Mouse (Mus musculus): ENCODE results near the gene Fbxo46.

Fbxo46 gene

DNA sequence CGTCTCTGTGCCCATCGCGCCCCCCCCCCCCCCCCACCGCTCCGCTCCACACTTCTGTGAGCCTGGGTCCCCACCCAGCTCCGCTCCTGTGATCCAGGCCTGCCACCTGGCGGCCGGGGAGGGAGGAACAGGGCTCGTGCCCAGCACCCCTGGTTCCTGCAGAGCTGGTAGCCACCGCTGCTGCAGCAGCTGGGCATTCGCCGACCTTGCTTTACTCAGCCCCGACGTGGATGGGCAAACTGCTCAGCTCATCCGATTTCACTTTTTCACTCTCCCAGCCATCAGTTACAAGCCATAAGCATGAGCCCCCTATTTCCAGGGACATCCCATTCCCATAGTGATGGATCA lies 26.5 kb upstream of the Fbxo46 start:
- peak; percentile 83 to 89 for DNase-seq (ENCODE audit: low spot score in 2 of 2)

- peak; percentile 97 for DNase-seq (ENCODE audit: low spot score in 2 of 2)
Observed at GRCm38 (mm10) chr7:19093537-19094385, 25.9 kb upstream of the Fbxo46 start.

DNA sequence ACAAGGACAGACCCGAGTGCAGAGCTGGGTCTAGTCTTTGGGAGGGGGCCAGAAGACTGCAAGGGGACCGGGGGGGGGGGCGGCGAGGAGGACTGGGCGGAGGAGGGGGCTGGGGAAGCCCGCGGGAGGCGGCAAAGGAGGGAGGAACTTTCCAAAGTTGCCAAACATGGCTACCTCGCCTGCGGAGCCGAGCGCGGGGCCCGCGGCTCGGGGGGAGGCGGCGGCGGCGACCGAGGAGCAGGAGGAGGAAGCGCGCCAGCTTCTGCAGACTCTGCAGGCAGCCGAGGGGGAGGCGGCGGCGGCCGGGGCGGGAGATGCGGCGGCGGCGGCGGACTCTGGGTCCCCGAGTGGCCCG lies 25.2 kb upstream of the Fbxo46 start, which contains the start of gene Six5:
Six5 (plus strand) TSS at position 124 of the 355 bp plus-strand sequence.
- DNase-seq (ENCODE audit: low spot score in 2 of 2): no peak

- DNase-seq (ENCODE audit: low spot score in 2 of 2): peak; percentile 50 to 62
Observed at GRCm38 (mm10) chr7:19094826-19095750, 24.6 kb upstream of the Fbxo46 start.

- DNase-seq (ENCODE audit: low spot score in 2 of 2): peak; percentile 57 to 63
Observed at GRCm38 (mm10) chr7:19095751-19096110, 23.9 kb upstream of the Fbxo46 start.

DNA sequence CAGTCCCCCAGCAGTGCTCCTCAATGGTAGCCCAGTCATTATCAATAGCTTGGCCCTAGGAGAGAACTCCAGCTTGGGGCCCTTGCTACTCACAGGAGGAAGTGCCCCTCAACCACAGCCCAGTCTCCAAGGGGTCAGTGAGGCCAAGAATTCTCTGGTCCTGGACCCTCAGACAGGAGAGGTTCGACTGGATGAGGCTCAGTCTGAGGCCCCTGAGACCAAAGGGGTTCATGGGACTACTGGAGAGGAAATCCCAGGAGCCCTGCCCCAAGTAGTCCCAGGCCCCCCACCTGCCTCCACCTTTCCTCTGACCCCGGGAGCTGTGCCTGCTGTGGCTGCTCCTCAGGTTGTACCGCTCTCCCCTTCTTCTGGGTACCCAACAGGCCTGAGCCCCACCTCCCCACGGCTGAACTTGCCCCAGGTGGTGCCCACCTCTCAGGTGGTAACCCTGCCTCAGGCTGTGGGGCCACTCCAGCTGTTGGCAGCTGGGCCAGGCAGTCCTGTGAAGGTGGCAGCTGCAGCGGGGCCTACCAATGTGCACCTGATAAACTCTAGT lies 23.2 kb upstream of the Fbxo46 start:
- DNase-seq (ENCODE audit: low spot score in 2 of 2): no peak

- DNase-seq (ENCODE audit: low spot score in 2 of 2): no peak
Observed at GRCm38 (mm10) chr7:19097217-19097616, 22.4 kb upstream of the Fbxo46 start.

DNA sequence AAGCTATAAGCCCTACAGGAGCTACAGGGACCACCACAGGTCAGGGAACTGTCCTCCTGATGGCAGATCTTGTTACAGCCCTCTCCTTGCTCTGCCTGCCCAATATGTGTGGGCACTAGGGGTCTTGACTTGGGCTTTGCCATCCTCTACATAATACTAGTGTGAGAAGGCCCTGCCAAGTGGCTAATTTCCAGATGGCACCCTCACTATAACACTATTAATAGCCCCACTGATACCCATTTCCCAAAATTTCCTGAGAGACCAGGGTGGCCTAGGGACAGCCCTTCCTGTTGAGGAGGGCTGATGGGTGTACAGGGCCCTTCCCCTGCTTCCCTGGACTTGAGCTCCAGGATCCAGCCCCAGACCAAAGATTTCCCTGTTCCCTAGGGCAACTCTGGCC lies 21.8 kb upstream of the Fbxo46 start:
- peak; percentile 53 to 71 for DNase-seq (ENCODE audit: low spot score in 2 of 2)

- no peak for DNase-seq (ENCODE audit: low spot score in 2 of 2)
Observed at GRCm38 (mm10) chr7:19098811-19099210, 20.8 kb upstream of the Fbxo46 start.

GRCm38 (mm10) chr7:19100290-19100689 lies 19.4 kb upstream of the Fbxo46 start:
- no peak for DNase-seq (ENCODE audit: low spot score in 2 of 2)

DNA sequence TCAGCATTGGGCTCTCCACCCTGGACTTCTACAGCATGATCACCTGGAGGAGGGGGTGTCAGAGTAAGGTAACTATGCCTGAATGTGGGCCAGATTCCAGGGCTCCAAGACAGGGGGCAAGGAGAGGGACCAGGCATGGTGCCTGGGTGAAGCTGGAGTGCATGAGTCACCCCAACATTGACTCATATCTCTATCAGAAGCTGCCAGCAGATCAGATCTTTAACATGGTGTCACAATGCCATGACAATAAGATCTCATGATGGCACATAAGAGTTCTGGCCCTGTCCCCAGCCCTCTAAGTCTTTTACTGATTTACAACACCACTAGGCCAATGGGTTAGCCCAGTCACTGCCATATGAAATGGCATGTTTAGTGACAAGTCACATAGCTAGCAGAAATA lies 15.9 kb upstream of the Fbxo46 start:
- no peak for DNase-seq (ENCODE audit: low spot score in 2 of 2)

DNA sequence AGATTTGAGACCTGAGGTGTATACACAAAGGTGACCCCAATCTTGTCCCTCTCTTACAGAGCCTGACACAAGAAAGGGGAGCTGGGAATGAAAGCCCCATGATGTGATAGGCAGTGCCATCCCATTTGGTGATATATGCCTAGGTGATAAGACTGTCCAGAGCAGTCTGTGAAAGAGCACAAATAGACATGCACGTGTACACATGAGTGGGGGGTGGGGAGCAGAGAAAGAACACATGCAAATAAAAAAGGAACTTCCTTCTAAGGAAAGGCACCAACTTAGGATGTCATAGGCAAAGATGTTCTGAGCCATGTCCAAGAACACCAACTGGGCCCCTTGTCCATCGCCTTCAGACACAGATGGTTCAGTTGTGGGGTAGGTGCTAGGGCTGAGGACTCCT lies 15.2 kb upstream of the Fbxo46 start:
- DNase-seq (ENCODE audit: low spot score in 2 of 2): no peak

GRCm38 (mm10) chr7:19107436-19107835 lies 12.2 kb upstream of the Fbxo46 start:
- DNase-seq (ENCODE audit: low spot score in 2 of 2): no peak

DNA sequence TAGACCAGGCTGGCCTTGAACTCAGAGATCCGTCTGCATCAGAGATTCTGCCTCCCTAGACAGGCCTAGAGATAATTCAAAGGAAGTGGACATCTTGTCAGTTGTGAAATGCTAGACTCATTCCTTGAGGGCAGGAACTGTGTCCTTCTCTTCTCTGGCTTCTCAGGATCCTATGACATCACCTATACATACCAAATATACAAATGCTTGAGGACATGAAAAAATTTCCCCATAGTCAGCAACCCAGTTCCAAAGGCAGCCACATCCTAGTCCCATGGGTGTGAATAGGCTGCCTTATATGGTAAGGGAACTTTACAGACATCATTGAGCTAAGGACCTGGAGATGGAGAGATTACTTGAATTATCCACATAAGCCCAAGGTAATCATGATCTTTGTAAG lies 10.1 kb upstream of the Fbxo46 start:
- DNase-seq (ENCODE audit: low spot score in 2 of 2): no peak

DNA sequence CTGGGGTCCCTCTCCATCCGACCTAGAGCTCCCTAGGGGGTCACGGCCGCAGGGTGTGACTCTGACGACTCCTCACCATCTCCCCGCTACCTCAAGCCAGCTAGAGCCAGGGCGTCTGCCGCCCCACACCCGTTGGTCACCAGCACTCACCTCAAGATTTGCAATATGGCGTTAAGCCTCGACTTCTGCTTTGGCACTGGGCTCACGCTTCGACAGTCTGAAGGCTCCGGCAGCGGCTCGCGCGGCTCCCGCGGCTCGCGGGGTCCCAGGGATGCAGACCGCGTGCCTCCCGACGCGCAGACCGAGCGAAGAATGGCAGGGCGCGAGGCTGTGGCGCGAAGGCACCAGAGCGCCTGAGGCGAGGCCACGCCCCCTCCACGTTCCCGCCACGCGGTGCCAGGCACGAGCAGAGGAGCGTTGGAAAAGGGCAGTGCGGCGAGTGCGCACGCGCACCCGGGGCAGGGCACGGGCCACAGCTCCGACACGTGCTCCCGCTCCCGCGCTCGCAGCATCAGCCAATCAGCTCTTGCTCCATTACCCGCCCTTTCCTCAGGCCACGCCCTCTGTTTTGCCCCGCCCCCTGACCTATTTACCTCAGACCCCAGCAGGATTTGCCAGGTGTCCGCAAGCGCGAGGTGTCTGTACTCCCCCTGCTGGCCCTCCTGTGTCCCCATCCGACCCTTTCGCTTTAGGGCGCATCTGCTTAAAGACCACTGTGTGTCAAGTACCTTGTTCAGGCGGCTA lies 1.5 kb upstream of the Fbxo46 start, which contains the start of gene Gm4969:
Gm4969 (minus strand) TSS at position 341 of the 744 bp plus-strand sequence.
- DNase-seq (ENCODE audit: low spot score in 2 of 2): peak; percentile 26 to 45

- no peak for DNase-seq (ENCODE audit: low spot score in 2 of 2)
Observed at GRCm38 (mm10) chr7:19119083-19119482, 576 bp upstream of the Fbxo46 start.

DNA sequence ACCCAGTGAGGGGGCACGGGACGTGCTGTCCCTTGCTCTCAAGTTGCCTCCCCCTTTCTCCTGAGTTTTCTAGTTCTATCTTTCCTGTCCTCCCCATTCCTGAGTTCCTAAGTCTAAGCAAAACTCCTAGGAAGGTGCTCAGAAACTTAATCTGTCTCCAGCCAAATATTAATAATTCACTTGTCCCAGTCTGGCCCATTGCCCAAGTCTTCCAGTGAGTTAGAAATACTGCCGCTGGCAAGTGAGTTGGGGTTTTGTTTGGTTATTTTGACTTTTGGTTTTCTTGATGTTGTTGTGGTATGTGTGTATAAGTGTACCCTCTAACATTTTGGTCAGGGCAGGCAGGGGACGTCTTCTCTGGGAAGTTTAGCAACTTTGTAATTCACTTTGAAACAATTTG lies 2.0 kb downstream of the Fbxo46 start:
- no peak for DNase-seq (ENCODE audit: low spot score in 2 of 2)

DNA sequence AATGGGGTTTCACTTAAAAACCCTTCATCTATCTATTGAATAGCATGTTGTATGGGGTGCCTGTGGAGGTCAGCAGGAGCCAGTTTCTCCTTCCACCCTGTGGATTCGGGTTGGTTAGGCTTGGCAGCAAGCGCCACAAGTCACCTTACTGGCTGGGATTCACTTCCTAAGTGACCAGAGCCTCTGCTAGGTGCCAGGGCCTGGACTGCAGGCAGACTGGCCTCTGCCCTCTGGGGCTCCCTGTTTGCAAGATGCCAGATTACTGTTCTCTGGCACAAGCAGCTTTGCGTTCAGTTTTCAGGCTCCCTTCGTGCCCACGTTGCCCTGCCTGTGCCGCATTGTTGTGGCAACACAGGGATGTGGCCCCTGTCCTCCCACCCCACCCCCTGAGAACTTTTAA lies 5.1 kb downstream of the Fbxo46 start:
- no peak for DNase-seq (ENCODE audit: low spot score in 2 of 2)

GRCm38 (mm10) chr7:19127744-19128143 lies 8.1 kb downstream of the Fbxo46 start:
- DNase-seq (ENCODE audit: low spot score in 2 of 2): no peak

- no peak for DNase-seq (ENCODE audit: low spot score in 2 of 2)
Observed at GRCm38 (mm10) chr7:19129396-19129795, 9.7 kb downstream of the Fbxo46 start.

- no peak for DNase-seq (ENCODE audit: low spot score in 2 of 2)
Observed at GRCm38 (mm10) chr7:19130657-19131056, 11.0 kb downstream of the Fbxo46 start.
